Mouse (Mus musculus) kidney, postnatal 14 days (tissue): ENCODE data around the gene Antxr1.
A peak's percentile ranks its signal among the peaks of the same experiment; 100 is the strongest.

Experiments used
- DNase-seq: peaks from one replicate; pipeline ENCODE4 v3.0.0; 2022; ENCODE audit warnings: mixed read lengths

Antxr1 gene

GRCm38 (mm10) chr6:87183159-87183558 lies 152.5 kb downstream of the Antxr1 start:
- peak; percentile 83 for DNase-seq

DNA sequence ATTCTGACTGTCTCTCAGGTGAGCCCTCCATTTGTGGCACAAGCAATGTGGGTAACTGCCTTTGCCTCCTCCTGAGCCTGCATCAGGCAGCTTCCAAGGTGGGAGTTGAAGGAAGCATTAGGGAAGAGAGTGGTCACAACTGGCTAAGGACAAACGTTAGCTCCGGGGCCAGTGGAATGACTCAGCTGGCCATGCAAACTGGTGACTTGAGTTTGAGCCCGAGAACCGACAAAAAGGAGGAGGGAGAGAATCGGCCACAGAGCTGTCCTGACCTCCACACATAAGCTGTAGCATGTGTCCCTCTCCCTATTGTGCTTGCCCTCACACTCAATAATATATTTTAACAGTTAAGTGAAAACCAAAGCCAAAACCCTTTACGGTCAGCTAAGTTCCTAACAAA lies 152.9 kb downstream of the Antxr1 start:
- no peak for DNase-seq

GRCm38 (mm10) chr6:87171461-87171860 lies 164.2 kb downstream of the Antxr1 start:
- DNase-seq, result no peak

GRCm38 (mm10) chr6:87170875-87171274 lies 164.7 kb downstream of the Antxr1 start:
- DNase-seq, result peak; percentile 18

GRCm38 (mm10) chr6:87170277-87170676 lies 165.3 kb downstream of the Antxr1 start:
- no peak for DNase-seq

DNA sequence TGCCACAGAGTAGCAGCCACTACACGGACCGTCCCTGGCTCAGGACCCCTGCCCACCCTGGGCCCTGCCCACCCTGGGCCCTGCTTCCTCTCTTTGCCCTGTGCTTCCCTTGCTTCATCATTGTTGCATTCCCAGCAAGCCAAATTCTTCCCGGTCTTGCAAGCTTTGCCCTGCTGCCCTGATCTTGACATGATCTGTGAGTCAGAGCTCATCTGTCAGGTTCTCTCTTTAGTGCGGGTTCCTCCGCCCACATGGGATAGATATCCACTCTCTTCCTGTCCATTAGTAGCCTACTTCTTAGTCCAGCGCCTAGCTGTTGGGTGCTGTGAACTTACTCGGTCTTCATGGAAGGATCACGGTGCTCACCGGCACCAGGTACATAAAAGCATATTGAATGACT lies 167.6 kb downstream of the Antxr1 start:
- no peak for DNase-seq

DNA sequence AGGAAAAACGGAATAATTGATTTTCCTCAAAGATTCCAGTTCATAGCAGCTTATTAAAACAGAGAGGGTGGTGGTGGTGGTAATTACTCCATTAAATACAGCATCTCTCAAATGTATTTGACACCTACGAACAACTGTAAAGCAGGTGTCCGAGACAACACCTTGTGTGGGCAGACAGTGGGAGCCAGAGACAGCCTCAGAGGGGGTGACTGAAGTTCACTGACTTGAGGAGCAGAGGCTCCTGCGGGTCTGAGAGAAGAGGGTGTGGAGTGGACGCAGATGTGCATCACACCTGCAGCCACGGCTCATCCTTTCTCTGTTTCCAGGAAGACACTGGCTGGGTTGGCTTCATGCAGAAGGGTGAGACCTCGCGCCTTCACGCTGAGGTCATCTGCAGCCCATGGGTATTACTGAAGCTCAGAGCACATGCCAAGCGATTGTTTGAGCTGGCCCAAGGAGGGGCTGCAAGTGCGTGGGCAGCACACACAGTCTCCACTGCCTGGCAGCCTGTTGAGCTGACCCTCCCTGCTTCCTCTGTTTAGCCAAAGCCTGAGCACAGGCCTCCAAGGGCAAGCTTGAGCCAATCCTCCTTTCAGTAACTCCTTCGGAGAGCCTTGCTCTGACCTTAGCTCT lies 168.8 kb downstream of the Antxr1 start:
- DNase-seq, result no peak

- DNase-seq, result no peak
Measured at GRCm38 (mm10) chr6:87165536-87166311, 169.9 kb downstream of the Antxr1 start.

GRCm38 (mm10) chr6:87161391-87162263 lies 174.0 kb downstream of the Antxr1 start:
- peak; percentile 21 for DNase-seq

DNA sequence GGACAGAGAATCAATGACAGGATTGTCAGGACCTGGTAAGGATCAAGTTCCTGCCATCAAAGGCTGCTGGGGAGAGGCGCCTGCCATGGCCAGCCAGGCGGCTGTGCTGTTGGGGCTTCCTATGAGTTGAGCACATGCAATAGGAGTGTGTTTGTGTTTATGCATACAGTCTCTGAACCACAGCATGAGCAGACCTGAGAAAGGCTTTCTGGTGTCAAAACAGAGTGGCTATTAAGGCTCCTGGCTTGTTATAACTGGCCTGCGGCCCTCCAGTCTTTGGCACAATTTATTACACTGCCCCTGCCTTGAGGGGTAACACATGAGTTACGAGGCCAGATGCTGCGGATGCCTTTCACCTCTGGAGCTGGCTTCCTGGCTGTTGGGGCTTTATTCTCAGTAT lies 175.4 kb downstream of the Antxr1 start:
- no peak for DNase-seq

DNA sequence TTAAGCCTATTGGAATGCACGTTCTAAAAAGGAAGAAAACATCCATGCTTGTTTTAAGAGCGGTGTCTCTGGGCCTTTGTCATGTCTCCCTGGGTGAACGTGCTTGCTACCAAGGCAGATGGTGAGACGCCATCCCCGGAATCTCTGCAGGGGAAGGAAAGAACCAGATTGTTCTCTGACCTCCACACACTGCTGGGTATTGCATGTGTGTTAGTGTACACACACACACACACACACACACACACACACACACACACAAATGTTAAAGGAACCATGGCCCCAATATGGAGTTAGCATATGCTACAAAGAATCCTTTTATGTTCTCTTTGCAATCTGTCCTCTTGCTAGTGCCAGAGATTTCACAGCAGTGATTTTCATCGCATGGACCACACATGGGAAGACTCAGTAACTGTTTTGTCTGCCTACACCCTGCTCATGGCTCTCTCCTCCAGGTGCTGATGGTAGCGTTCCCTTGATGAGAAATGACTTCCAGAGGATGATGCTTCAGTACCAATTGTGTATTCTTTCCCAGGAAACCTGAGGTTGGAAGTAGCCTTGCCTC lies 177.5 kb downstream of the Antxr1 start:
- DNase-seq, result no peak

DNA sequence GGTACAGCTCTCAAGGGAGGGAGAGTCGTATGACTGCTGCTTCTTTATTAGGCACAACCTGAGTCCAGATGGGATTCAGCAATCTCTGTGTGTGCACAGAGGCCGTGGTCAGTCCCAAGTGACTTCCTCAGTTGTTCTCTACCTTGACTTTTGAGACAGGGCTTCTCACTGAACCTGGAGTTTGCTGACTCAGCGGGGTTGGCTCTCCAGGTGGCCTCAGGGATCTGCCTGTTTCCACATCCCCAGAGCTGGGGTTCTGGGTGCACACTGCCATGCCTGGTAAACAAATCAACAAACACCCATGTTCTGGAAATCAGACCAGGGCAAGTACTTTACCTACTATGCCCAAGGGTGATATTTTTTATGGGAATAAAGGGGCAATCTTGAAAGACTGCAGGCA lies 181.8 kb downstream of the Antxr1 start:
- DNase-seq, result no peak

DNA sequence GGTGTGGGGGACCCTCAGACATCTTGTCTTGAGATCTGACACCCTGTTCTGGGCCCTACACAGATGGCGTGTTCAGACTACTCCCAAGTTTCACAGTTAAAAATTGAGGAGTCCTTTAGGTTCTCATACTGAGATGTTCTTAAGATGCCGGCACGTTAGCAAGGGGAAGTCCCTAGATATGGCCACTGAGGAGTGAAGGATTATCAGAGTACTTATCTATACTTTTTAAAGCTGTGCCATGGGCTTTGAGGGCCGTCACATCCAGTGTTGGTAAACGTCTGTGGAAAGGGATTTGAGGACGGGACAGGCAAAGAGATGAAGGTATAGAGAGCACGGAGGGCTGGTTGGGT lies 182.4 kb downstream of the Antxr1 start:
- DNase-seq, result no peak

GRCm38 (mm10) chr6:87152461-87153230 lies 183.0 kb downstream of the Antxr1 start:
- no peak for DNase-seq

DNA sequence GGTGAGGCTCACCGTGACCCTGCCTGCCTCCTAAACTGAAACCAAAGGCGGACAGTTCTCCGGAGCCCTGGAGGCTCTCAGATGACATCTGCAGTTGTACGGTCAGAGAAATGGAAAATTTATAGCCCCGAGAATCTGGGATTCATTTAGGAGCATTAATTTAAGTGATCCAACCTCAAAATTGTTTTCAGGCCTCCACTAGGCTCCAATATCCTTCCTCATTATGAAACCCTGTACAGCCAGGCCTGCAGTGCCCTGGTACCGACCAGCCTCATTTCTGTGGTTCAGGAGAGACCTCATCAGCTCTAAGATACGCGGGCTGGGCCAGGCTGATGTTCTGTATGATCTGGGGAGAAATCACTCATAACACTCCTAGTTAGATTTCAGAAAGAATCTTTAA lies 184.2 kb downstream of the Antxr1 start:
- DNase-seq, result no peak

DNA sequence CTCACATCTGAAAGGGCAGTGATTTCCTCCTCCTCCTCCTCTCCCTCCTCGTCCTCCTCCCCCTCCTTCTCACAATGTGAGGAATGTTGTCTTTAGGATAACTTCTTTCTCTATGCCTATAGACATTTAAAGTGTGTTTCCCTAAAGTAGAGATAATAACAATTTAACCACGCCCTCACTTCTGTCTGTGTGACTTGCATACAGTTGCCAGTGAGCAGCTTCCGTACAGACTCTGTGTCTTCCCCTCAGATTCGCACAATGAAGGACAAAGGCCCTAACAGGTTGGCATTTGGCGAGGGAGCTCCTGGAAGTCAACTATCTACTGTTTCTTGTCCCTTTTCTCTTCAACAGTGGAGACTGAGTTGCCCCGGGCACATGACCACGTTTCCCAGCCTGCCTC lies 185.2 kb downstream of the Antxr1 start:
- DNase-seq, result no peak

- no peak for DNase-seq
Measured at GRCm38 (mm10) chr6:87147921-87148320, 187.7 kb downstream of the Antxr1 start.

DNA sequence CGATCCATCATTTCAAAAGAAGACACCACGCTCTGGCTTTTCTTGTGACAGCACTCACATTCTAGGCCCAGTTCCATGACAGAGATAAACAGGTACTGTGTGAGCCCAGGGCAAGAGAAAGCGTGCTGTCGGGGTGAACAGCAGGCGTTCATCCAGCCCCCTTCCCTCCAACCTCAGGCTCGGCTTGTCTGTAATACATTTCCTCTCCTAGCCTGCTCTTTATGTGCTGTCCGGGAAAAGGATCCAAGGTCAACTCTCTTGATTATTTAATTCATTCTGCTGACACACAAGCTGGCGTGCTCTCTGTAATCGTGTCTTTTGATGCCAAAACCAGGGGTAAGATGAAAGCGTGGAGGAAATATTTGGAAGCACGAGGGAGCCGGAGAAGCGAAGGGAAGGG lies 192.0 kb downstream of the Antxr1 start:
- peak; percentile 18 for DNase-seq

GRCm38 (mm10) chr6:87142239-87142638 lies 193.4 kb downstream of the Antxr1 start:
- DNase-seq, result no peak

GRCm38 (mm10) chr6:87139796-87140553 lies 195.6 kb downstream of the Antxr1 start:
- no peak for DNase-seq

DNA sequence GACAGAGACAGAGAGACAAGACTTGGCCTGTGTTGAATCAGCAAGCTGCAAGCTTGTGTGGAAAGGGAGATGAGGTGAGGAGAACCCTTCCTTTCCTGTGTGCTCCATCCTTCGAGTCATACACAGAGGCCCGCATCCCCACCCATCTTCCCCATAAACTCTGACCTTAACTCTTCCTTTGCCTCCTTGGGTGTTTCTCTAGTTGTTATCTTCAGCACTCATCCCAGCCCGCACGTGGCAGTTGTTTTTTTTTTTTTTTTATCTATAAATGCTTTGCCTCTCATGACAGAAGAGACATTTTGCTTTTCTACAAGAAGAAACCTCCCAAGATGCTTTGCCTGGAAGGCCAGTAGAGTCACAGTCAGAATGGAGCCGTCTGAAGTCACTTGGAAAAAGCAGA lies 197.1 kb downstream of the Antxr1 start:
- no peak for DNase-seq
